Mouse (Mus musculus) hindbrain, postnatal 0 days (tissue): Measurements from ENCODE around the gene Grin2b. TPM values are rescaled to one million over a fixed set of nuclear protein-coding genes. Genes with fewer than 3 reads are reported as not detected.

Source experiments
- ATAC-seq: fragments of 200-750 bp; cut with Nextera tagmentation; 2 replicates; pipeline ENCODE4 v1.8.0; 2017; ENCODE audit warnings: mild to moderate bottlenecking, moderate TSS enrichment, moderate library complexity
- DNase-seq: peaks from one replicate; pipeline ENCODE4 v3.0.0-alpha.2; 2015; ENCODE audit warnings: low spot score
- H3K27ac ChIP-seq: fragments of 300-500 bp; sonication (generic); 2 replicates; pipeline ENCODE4 v1.5.1; 2014; ENCODE audit warnings: mild to moderate bottlenecking
- H3K27me3 ChIP-seq: fragments of 300-500 bp; sonication (generic); 2 replicates; pipeline ENCODE4 v1.6.1; 2014; ENCODE audit warnings: low read length, mixed read lengths; ENCODE audit not compliant: insufficient read depth
- H3K36me3 ChIP-seq: fragments of 300-500 bp; sonication (generic); 2 replicates; pipeline ENCODE4 v1.6.1; 2014; ENCODE audit warnings: low read length, mixed read lengths; ENCODE audit not compliant: insufficient read depth
- H3K4me1 ChIP-seq: fragments of 300-500 bp; sonication (generic); 2 replicates; pipeline ENCODE4 v1.6.1; 2014; ENCODE audit warnings: antibody characterized with exemption, low read length, mixed read lengths; ENCODE audit not compliant: insufficient read depth
- H3K4me2 ChIP-seq: fragments of 300-500 bp; sonication (generic); 2 replicates; pipeline ENCODE4 v1.6.1; 2014; ENCODE audit warnings: low read depth, mild to moderate bottlenecking, low read length, moderate library complexity, mixed read lengths
- H3K4me3 ChIP-seq: fragments of 300-500 bp; sonication (generic); 2 replicates; pipeline ENCODE4 v1.5.1; 2014; ENCODE audit warnings: low read length
- H3K9ac ChIP-seq: fragments of 300-500 bp; sonication (generic); replicated peaks from 2 replicates; pipeline ENCODE4 v1.6.1; 2014; ENCODE audit warnings: mild to moderate bottlenecking, low read length, moderate library complexity, mixed read lengths
- H3K9me3 ChIP-seq: fragments of 300-500 bp; sonication (generic); 2 replicates; pipeline ENCODE4 v1.6.1; 2016; ENCODE audit warnings: low read length, mixed read lengths
- CTCF ChIP-seq: IDR thresholded peaks from 2 replicates; pipeline ENCODE4 v1.5.1; 2016; ENCODE audit warnings: antibody characterized with exemption, control low read depth, low read depth
- WGBS: fragments of 180-500 bp; shearing (Covaris S2); extraction: QIAGEN DNeasy Blood & Tissue Kit; methylation state at CpG from one replicate; pipeline ENCODE4 v1.1.7; 2014; 5-methylcytosine and 5-hydroxymethylcytosine counted together
- polyA plus RNA-seq: library from polyadenylated mRNA; unstranded; fragments of >200 nt; fragmentation: Nextera tagmentation; extraction: Ambion mirVana; gene quantifications from 2 replicates; pipeline ENCODE4 v1.2.1, GENCODE M21; 2015
- total RNA-seq: library from RNA; depleted of rRNA; stranded (reverse); fragments of >200 nt; gene quantifications from 2 replicates; pipeline ENCODE4 v1.2.3, GENCODE M21; 2014

The Grin2b gene
- total and polyA plus RNA-seq, 2 experiments from 2014 or later = 55.1 to 67.0 TPM

- no peak overlapping the region for H3K9ac ChIP-seq
- ATAC-seq = no peak
- no peaks in the 10 kb centered on the region for H3K9me3 ChIP-seq
- no peaks in the 10 kb centered on the region for H3K4me1 ChIP-seq
- H3K36me3 ChIP-seq = no peaks in the 10 kb centered on the region
- no peaks in the 10 kb centered on the region for H3K27me3 ChIP-seq
- H3K4me2 ChIP-seq = no peak overlapping the region
- DNase-seq = no peak
- WGBS = 77% methylated on average over 8 of the region's 8 CpGs
- TF ChIP-seq CTCF = no peak
- no peak overlapping the region for H3K27ac ChIP-seq
- no peak overlapping the region for H3K4me3 ChIP-seq
These were observed 131.5 kb downstream of the Grin2b start for GRCm38 (mm10) chr6:136041821-136042220.

GRCm38 (mm10) chr6:136040931-136041330 lies 132.4 kb downstream of the Grin2b start:
- H3K9ac ChIP-seq = no peak overlapping the region
- no peaks in the 10 kb centered on the region for H3K36me3 ChIP-seq
- H3K9me3 ChIP-seq = no peaks in the 10 kb centered on the region
- WGBS = 62% methylated on average over 3 of the region's 3 CpGs
- no peak overlapping the region for H3K4me2 ChIP-seq
- H3K4me1 ChIP-seq = no peaks in the 10 kb centered on the region
- DNase-seq (no peak), ATAC-seq (no peak)
- TF ChIP-seq CTCF = no peak
- H3K4me3 ChIP-seq = no peak overlapping the region
- no peaks in the 10 kb centered on the region for H3K27me3 ChIP-seq
- H3K27ac ChIP-seq = no peak overlapping the region

- Histone ChIP-seq H3K36me3 (no peaks in the 10 kb centered on the region), H3K4me2 (no peak overlapping the region), H3K4me3 (no peak overlapping the region), H3K4me1 (0 out of 2 replicates have a peak, but pooled peaks cover 4% of the 10 kb centered on the region), H3K27me3 (no peaks in the 10 kb centered on the region), H3K9ac (no peak overlapping the region), H3K27ac (no peak overlapping the region), H3K9me3 (no peaks in the 10 kb centered on the region)
- no peak for TF ChIP-seq CTCF
- DNase-seq (peak; percentile 69), ATAC-seq (peak; percentile 74)
- 34% methylated on average over 4 of the region's 4 CpGs for WGBS
These were observed 143.9 kb downstream of the Grin2b start for GRCm38 (mm10) chr6:136029235-136029939.

- H3K9ac ChIP-seq = no peak overlapping the region
- ATAC-seq = no peak
These were observed 146.4 kb downstream of the Grin2b start for GRCm38 (mm10) chr6:136026936-136027335.

GRCm38 (mm10) chr6:136025801-136026200 lies 147.5 kb downstream of the Grin2b start:
- 0 out of 2 replicates have a peak, but pooled peaks cover 4% of the 10 kb centered on the region for H3K4me1 ChIP-seq
- H3K4me2 ChIP-seq = no peak overlapping the region
- H3K9me3 ChIP-seq = no peaks in the 10 kb centered on the region
- H3K9ac ChIP-seq = no peak overlapping the region
- ATAC-seq (no peak), DNase-seq (no peak)
- H3K36me3 ChIP-seq = no peaks in the 10 kb centered on the region
- 58% methylated on average over 4 of the region's 4 CpGs for WGBS
- TF ChIP-seq CTCF = no peak
- no peak overlapping the region for H3K27ac ChIP-seq
- no peak overlapping the region for H3K4me3 ChIP-seq
- H3K27me3 ChIP-seq = no peaks in the 10 kb centered on the region

More at GRCm38 (mm10) chr6:136026936-136027335, 146.4 kb downstream of the Grin2b start:
- Histone ChIP-seq H3K36me3 (no peaks in the 10 kb centered on the region), H3K4me1 (0 out of 2 replicates have a peak, but pooled peaks cover 4% of the 10 kb centered on the region), H3K4me2 (no peak overlapping the region), H3K27ac (no peak overlapping the region), H3K27me3 (no peaks in the 10 kb centered on the region), H3K4me3 (no peak overlapping the region), H3K9me3 (no peaks in the 10 kb centered on the region)
- 97% methylated on average over 6 of the region's 6 CpGs for WGBS
- DNase-seq = no peak
- no peak for TF ChIP-seq CTCF

GRCm38 (mm10) chr6:136020460-136020859 lies 152.9 kb downstream of the Grin2b start:
- Histone ChIP-seq H3K27ac (no peak overlapping the region), H3K4me2 (no peak overlapping the region), H3K36me3 (no peaks in the 10 kb centered on the region), H3K4me3 (no peak overlapping the region), H3K4me1 (no peaks in the 10 kb centered on the region), H3K9me3 (no peaks in the 10 kb centered on the region), H3K27me3 (no peaks in the 10 kb centered on the region), H3K9ac (no peak overlapping the region)
- no peak for DNase-seq
- WGBS = 90% methylated on average over 3 of the region's 3 CpGs
- ATAC-seq = no peak
- no peak for TF ChIP-seq CTCF

GRCm38 (mm10) chr6:136018962-136019361 lies 154.3 kb downstream of the Grin2b start:
- no peaks in the 10 kb centered on the region for H3K9me3 ChIP-seq
- 88% methylated on average over 1 of the region's 1 CpGs for WGBS
- TF ChIP-seq CTCF = no peak
- DNase-seq (no peak), ATAC-seq (no peak)
- H3K9ac ChIP-seq = no peak overlapping the region
- no peaks in the 10 kb centered on the region for H3K4me1 ChIP-seq
- H3K27ac ChIP-seq = no peak overlapping the region
- H3K4me2 ChIP-seq = no peak overlapping the region
- H3K36me3 ChIP-seq = no peaks in the 10 kb centered on the region
- H3K27me3 ChIP-seq = no peaks in the 10 kb centered on the region
- no peak overlapping the region for H3K4me3 ChIP-seq
